Mouse (Mus musculus) brain, embryonic 14.5 days (tissue): ENCODE measurements around the gene Wnt4.

Source experiments
- CTCF ChIP-seq: fragments of 200-500 bp; IDR thresholded peaks from 2 replicates; pipeline ENCODE4 v1.5.1; 2012; ENCODE audit warnings: inconsistent platforms, mild to moderate bottlenecking, moderate library complexity, borderline replicate concordance; ENCODE audit not compliant: insufficient read depth, insufficient read length; ENCODE audit errors: extremely low read depth
- POLR2A ChIP-seq: fragments of 200-500 bp; IDR thresholded peaks from 2 replicates; pipeline ENCODE4 v1.6.1; 2012; ENCODE audit warnings: mild to moderate bottlenecking, inconsistent platforms, borderline replicate concordance; ENCODE audit not compliant: poor library complexity, insufficient read depth, insufficient read length, severe bottlenecking; ENCODE audit errors: extremely low read depth

DNA sequence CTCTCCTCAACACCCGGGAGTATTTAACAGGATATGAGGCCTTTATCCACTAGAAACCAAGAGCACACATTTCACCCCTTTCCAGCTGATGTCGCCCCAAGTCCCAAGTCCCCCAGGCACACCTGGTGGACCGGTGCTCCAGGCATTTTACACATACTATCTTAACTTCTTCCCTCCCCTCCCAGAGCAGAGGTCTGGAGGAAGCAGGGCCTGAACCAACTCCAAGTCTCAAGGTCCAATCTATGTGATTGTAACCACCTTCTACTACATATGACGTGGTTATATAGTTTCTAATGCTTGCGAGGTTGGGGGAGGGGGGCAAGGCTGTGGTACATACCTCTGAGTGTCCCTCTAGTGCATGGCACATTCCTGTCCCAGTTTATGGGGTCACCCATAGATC lies 4.8 kb downstream of the Wnt4 start:
- TF ChIP-seq CTCF, result no peak
- TF ChIP-seq POLR2A, result no peak
